Mouse (Mus musculus): ENCODE measurements around the gene Syncrip. TPM values are rescaled to one million over a fixed set of nuclear protein-coding genes. Genes with fewer than 3 reads are reported as not detected.
"Not testable (repeated sequence)": the region's sequence is repeated elsewhere in the genome, so short reads cannot be mapped to it uniquely, and the experiment has no call there.

The Syncrip gene
- polyA plus RNA-seq, 1 experiment from 2014 or later, result 60.3 TPM

GRCm38 (mm10) chr9:88482829-88483396 lies 539 bp upstream of the Syncrip start:
- ATAC-seq (ENCODE audit: insufficient number of reproducible peaks, insufficient read depth, low FRiP score, low read depth), result no peak
- Histone ChIP-seq H3K4me3 (ENCODE audit: control insufficient read depth in 1 of 2, insufficient read depth in 1 of 2, low read depth in 1 of 2, low read length in 2 of 2) (peak overlapping the region; percentile 92 to 99), H3K9me3 (ENCODE audit: control insufficient read depth, low read length) (no peaks in the 10 kb centered on the region), H3K4me1 (ENCODE audit: control insufficient read depth in 2 of 2, insufficient read depth in 2 of 2, low read length in 2 of 2) (peaks cover 8 to 24% of the 10 kb centered on the region in 2 experiments), H3K27me3 (ENCODE audit: control insufficient read depth, insufficient read depth, low read length) (no peaks in the 10 kb centered on the region), H3K36me3 (ENCODE audit: control insufficient read depth, insufficient read depth, low read length) (peaks cover 24% of the 10 kb centered on the region), H3K27ac (replicated peaks in 1 of 2; ENCODE audit: control insufficient read depth in 1 of 2, insufficient read depth in 1 of 2, low read depth in 2 of 2, low read length in 2 of 2) (peak overlapping the region; percentile 100), H3K9ac (ENCODE audit: low read length) (peak overlapping the region; percentile 92), H3K4me2 (ENCODE audit: low read length) (peak overlapping the region; percentile 76)
- under 1% methylated on average over 35 of the region's 52 CpGs for WGBS

- Histone ChIP-seq H3K4me3 (ENCODE audit: control insufficient read depth in 1 of 2, insufficient read depth in 1 of 2, low read depth in 1 of 2, low read length in 2 of 2) (peak overlapping the region; percentile 89 to 99), H3K27me3 (ENCODE audit: control insufficient read depth, insufficient read depth, low read length) (no peaks in the 10 kb centered on the region), H3K27ac (replicated peaks in 1 of 2; ENCODE audit: control insufficient read depth in 1 of 2, insufficient read depth in 1 of 2, low read depth in 2 of 2, low read length in 2 of 2) (peak overlapping the region; percentile 96 to 100), H3K9me3 (ENCODE audit: control insufficient read depth, low read length) (no peaks in the 10 kb centered on the region), H3K4me2 (ENCODE audit: low read length) (peak overlapping the region; percentile 84), H3K36me3 (ENCODE audit: control insufficient read depth, insufficient read depth, low read length) (peaks cover 36% of the 10 kb centered on the region), H3K9ac (ENCODE audit: low read length) (peak overlapping the region; percentile 99), H3K4me1 (ENCODE audit: control insufficient read depth in 2 of 2, insufficient read depth in 2 of 2, low read length in 2 of 2) (peaks cover 8 to 24% of the 10 kb centered on the region in 2 experiments)
- 0% methylated on average over 30 of the region's 43 CpGs for WGBS
- ATAC-seq (ENCODE audit: insufficient number of reproducible peaks, insufficient read depth, low FRiP score, low read depth), result no peak
Observed at GRCm38 (mm10) chr9:88481791-88482160, 598 bp downstream of the Syncrip start.

- Histone ChIP-seq H3K4me2 (ENCODE audit: low read length) (peak overlapping the region; percentile 84), H3K27ac (replicated peaks in 1 of 2; ENCODE audit: control insufficient read depth in 1 of 2, insufficient read depth in 1 of 2, low read depth in 2 of 2, low read length in 2 of 2) (peak overlapping the region; percentile 96 to 100), H3K9me3 (ENCODE audit: control insufficient read depth, low read length) (no peaks in the 10 kb centered on the region), H3K36me3 (ENCODE audit: control insufficient read depth, insufficient read depth, low read length) (peaks cover 41% of the 10 kb centered on the region), H3K27me3 (ENCODE audit: control insufficient read depth, insufficient read depth, low read length) (no peaks in the 10 kb centered on the region), H3K4me3 (ENCODE audit: control insufficient read depth in 1 of 2, insufficient read depth in 1 of 2, low read depth in 1 of 2, low read length in 2 of 2) (peak overlapping the region; percentile 89 to 99), H3K9ac (ENCODE audit: low read length) (peak overlapping the region; percentile 99), H3K4me1 (ENCODE audit: control insufficient read depth in 2 of 2, insufficient read depth in 2 of 2, low read length in 2 of 2) (peaks cover 8 to 24% of the 10 kb centered on the region in 2 experiments)
- peak; percentile 5; the same call in 1 of the 2 replicates for ATAC-seq (ENCODE audit: insufficient number of reproducible peaks, insufficient read depth, low FRiP score, low read depth)
- under 1% methylated on average over 73 of the region's 78 CpGs for WGBS
Observed at GRCm38 (mm10) chr9:88481061-88481790, 1.1 kb downstream of the Syncrip start.

- Histone ChIP-seq H3K4me2 (ENCODE audit: low read length) (peak overlapping the region; percentile 84), H3K4me1 (ENCODE audit: control insufficient read depth in 2 of 2, insufficient read depth in 2 of 2, low read length in 2 of 2) (peaks cover 8 to 24% of the 10 kb centered on the region in 2 experiments), H3K27ac (replicated peaks in 1 of 2; ENCODE audit: control insufficient read depth in 1 of 2, insufficient read depth in 1 of 2, low read depth in 2 of 2, low read length in 2 of 2) (no peak overlapping the region), H3K4me3 (ENCODE audit: control insufficient read depth in 1 of 2, insufficient read depth in 1 of 2, low read depth in 1 of 2, low read length in 2 of 2) (peak overlapping the region in 1 of 2 experiments; percentile 99; a peak in 3 of 4 replicates), H3K9me3 (ENCODE audit: control insufficient read depth, low read length) (no peaks in the 10 kb centered on the region), H3K36me3 (ENCODE audit: control insufficient read depth, insufficient read depth, low read length) (peaks cover 52% of the 10 kb centered on the region), H3K27me3 (ENCODE audit: control insufficient read depth, insufficient read depth, low read length) (no peaks in the 10 kb centered on the region), H3K9ac (ENCODE audit: low read length) (peak overlapping the region; percentile 99)
- 4% methylated on average over 1 of the region's 1 CpGs for WGBS
- ATAC-seq (ENCODE audit: insufficient number of reproducible peaks, insufficient read depth, low FRiP score, low read depth), result no peak
Observed at GRCm38 (mm10) chr9:88480120-88480519, 2.3 kb downstream of the Syncrip start.

GRCm38 (mm10) chr9:88476138-88476537 lies 6.2 kb downstream of the Syncrip start:
- Histone ChIP-seq H3K27ac (replicated peaks in 1 of 2; ENCODE audit: control insufficient read depth in 1 of 2, insufficient read depth in 1 of 2, low read depth in 2 of 2, low read length in 2 of 2) (no peak overlapping the region), H3K36me3 (ENCODE audit: control insufficient read depth, insufficient read depth, low read length) (peaks cover 86% of the 10 kb centered on the region), H3K4me1 (ENCODE audit: control insufficient read depth in 2 of 2, insufficient read depth in 2 of 2, low read length in 2 of 2) (peaks cover 0 to 8% of the 10 kb centered on the region in 2 experiments; a peak in 2 of 4 replicates), H3K4me3 (ENCODE audit: control insufficient read depth in 1 of 2, insufficient read depth in 1 of 2, low read depth in 1 of 2, low read length in 2 of 2) (no peak overlapping the region), H3K27me3 (ENCODE audit: control insufficient read depth, insufficient read depth, low read length) (no peaks in the 10 kb centered on the region), H3K9ac (ENCODE audit: low read length) (no peak overlapping the region), H3K9me3 (ENCODE audit: control insufficient read depth, low read length) (no peaks in the 10 kb centered on the region), H3K4me2 (ENCODE audit: low read length) (no peak overlapping the region)
- no peak for ATAC-seq (ENCODE audit: insufficient number of reproducible peaks, insufficient read depth, low FRiP score, low read depth)
- WGBS, result 45% methylated on average over 1 of the region's 1 CpGs

- not testable (repeated sequence) for H3K4me1 ChIP-seq (ENCODE audit: control insufficient read depth in 2 of 2, insufficient read depth in 2 of 2, low read length in 2 of 2); H3K4me2 ChIP-seq (ENCODE audit: low read length); H3K9me3 ChIP-seq (ENCODE audit: control insufficient read depth, low read length); H3K9ac ChIP-seq (ENCODE audit: low read length); H3K4me3 ChIP-seq (ENCODE audit: control insufficient read depth in 1 of 2, insufficient read depth in 1 of 2, low read depth in 1 of 2, low read length in 2 of 2); H3K27me3 ChIP-seq (ENCODE audit: control insufficient read depth, insufficient read depth, low read length); ATAC-seq (ENCODE audit: insufficient number of reproducible peaks, insufficient read depth, low FRiP score, low read depth); H3K27ac ChIP-seq (replicated peaks in 1 of 2; ENCODE audit: control insufficient read depth in 1 of 2, insufficient read depth in 1 of 2, low read depth in 2 of 2, low read length in 2 of 2)
- H3K36me3 ChIP-seq (ENCODE audit: control insufficient read depth, insufficient read depth, low read length), result peaks cover 87% of the 10 kb centered on the region
- WGBS, result 84% methylated on average over 4 of the region's 4 CpGs
Observed at GRCm38 (mm10) chr9:88461017-88461416, 21.4 kb downstream of the Syncrip start.

- Histone ChIP-seq H3K9me3 (ENCODE audit: control insufficient read depth, low read length) (no peaks in the 10 kb centered on the region), H3K36me3 (ENCODE audit: control insufficient read depth, insufficient read depth, low read length) (peaks cover 18% of the 10 kb centered on the region), H3K4me2 (ENCODE audit: low read length) (peak overlapping the region; percentile 90), H3K27me3 (ENCODE audit: control insufficient read depth, insufficient read depth, low read length) (no peaks in the 10 kb centered on the region), H3K4me1 (ENCODE audit: control insufficient read depth in 2 of 2, insufficient read depth in 2 of 2, low read length in 2 of 2) (peaks cover 0 to 16% of the 10 kb centered on the region in 2 experiments; a peak in 3 of 4 replicates), H3K9ac (ENCODE audit: low read length) (peak overlapping the region; percentile 93; the same call in 1 of the 2 replicates), H3K27ac (replicated peaks in 1 of 2; ENCODE audit: control insufficient read depth in 1 of 2, insufficient read depth in 1 of 2, low read depth in 2 of 2, low read length in 2 of 2) (no peak overlapping the region), H3K4me3 (ENCODE audit: control insufficient read depth in 1 of 2, insufficient read depth in 1 of 2, low read depth in 1 of 2, low read length in 2 of 2) (peak overlapping the region in 1 of 2 experiments; percentile 87; a peak in 1 of 4 replicates)
- ATAC-seq (ENCODE audit: insufficient number of reproducible peaks, insufficient read depth, low FRiP score, low read depth), result no peak
- 31% methylated on average over 5 of the region's 5 CpGs for WGBS
Observed at GRCm38 (mm10) chr9:88439991-88440390, 42.4 kb downstream of the Syncrip start.

Data from heart, embryonic 14.5 days (tissue).